Mouse (Mus musculus): ENCODE data around the gene Stat5b.

Stat5b gene

GRCm38 (mm10) chr11:100843070-100843669 is 7.4 kb downstream of the Stat5b start:
- no peak for DNase-seq (ENCODE audit: extremely low read depth, insufficient read length, low spot score)

- no peak for DNase-seq (ENCODE audit: extremely low read depth, insufficient read length, low spot score)
Observed at GRCm38 (mm10) chr11:100842025-100842424, 8.5 kb downstream of the Stat5b start.

GRCm38 (mm10) chr11:100840866-100841265 is 9.7 kb downstream of the Stat5b start:
- no peak for DNase-seq (ENCODE audit: extremely low read depth, insufficient read length, low spot score)

GRCm38 (mm10) chr11:100839523-100839922 is 11.0 kb downstream of the Stat5b start:
- no peak for DNase-seq (ENCODE audit: extremely low read depth, insufficient read length, low spot score)

GRCm38 (mm10) chr11:100838894-100839293 is 11.6 kb downstream of the Stat5b start:
- no peak for DNase-seq (ENCODE audit: extremely low read depth, insufficient read length, low spot score)

- no peak for DNase-seq (ENCODE audit: extremely low read depth, insufficient read length, low spot score)
Observed at GRCm38 (mm10) chr11:100836923-100837702, 13.4 kb downstream of the Stat5b start.

GRCm38 (mm10) chr11:100833466-100833865 is 17.1 kb downstream of the Stat5b start:
- DNase-seq (ENCODE audit: extremely low read depth, insufficient read length, low spot score) = no peak

- DNase-seq (ENCODE audit: extremely low read depth, insufficient read length, low spot score) = no peak
Observed at GRCm38 (mm10) chr11:100831396-100831795, 19.1 kb downstream of the Stat5b start.

GRCm38 (mm10) chr11:100829691-100830090 is 20.8 kb downstream of the Stat5b start:
- no peak for DNase-seq (ENCODE audit: extremely low read depth, insufficient read length, low spot score)

- no peak for DNase-seq (ENCODE audit: extremely low read depth, insufficient read length, low spot score)
Observed at GRCm38 (mm10) chr11:100828676-100829151, 21.8 kb downstream of the Stat5b start.

GRCm38 (mm10) chr11:100826161-100826866 is 24.2 kb downstream of the Stat5b start:
- DNase-seq (ENCODE audit: extremely low read depth, insufficient read length, low spot score) = no peak

- DNase-seq (ENCODE audit: extremely low read depth, insufficient read length, low spot score) = no peak
Observed at GRCm38 (mm10) chr11:100825451-100825850, 25.1 kb downstream of the Stat5b start.

- DNase-seq (ENCODE audit: extremely low read depth, insufficient read length, low spot score) = no peak
Observed at GRCm38 (mm10) chr11:100824496-100824895, 26.0 kb downstream of the Stat5b start.

- DNase-seq (ENCODE audit: extremely low read depth, insufficient read length, low spot score) = no peak
Observed at GRCm38 (mm10) chr11:100823543-100824313, 26.8 kb downstream of the Stat5b start.

- DNase-seq (ENCODE audit: extremely low read depth, insufficient read length, low spot score) = no peak
Observed at GRCm38 (mm10) chr11:100822365-100822764, 28.2 kb downstream of the Stat5b start.

- DNase-seq (ENCODE audit: extremely low read depth, insufficient read length, low spot score) = no peak
Observed at GRCm38 (mm10) chr11:100821605-100822220, 28.8 kb downstream of the Stat5b start.

- no peak for DNase-seq (ENCODE audit: extremely low read depth, insufficient read length, low spot score)
Observed at GRCm38 (mm10) chr11:100820047-100820446, 30.5 kb downstream of the Stat5b start.

GRCm38 (mm10) chr11:100819626-100820025 is 30.9 kb downstream of the Stat5b start:
- no peak for DNase-seq (ENCODE audit: extremely low read depth, insufficient read length, low spot score)

GRCm38 (mm10) chr11:100819048-100819447 is 31.5 kb downstream of the Stat5b start:
- no peak for DNase-seq (ENCODE audit: extremely low read depth, insufficient read length, low spot score)

GRCm38 (mm10) chr11:100818359-100819012 is 32.0 kb downstream of the Stat5b start:
- no peak for DNase-seq (ENCODE audit: extremely low read depth, insufficient read length, low spot score)

Data from 3134 (cell line).